Mouse (Mus musculus) myocyte (in vitro differentiated cells): Measurements from ENCODE around the gene Scamp5.

Experiments used
- CEBPB ChIP-seq: IDR thresholded peaks from 2 replicates; pipeline ENCODE4 v1.6.1; 2011; ENCODE audit warnings: mild to moderate bottlenecking, moderate library complexity; ENCODE audit not compliant: poor library complexity, insufficient read depth, severe bottlenecking
- E2F4 ChIP-seq: IDR thresholded peaks from one replicate; pipeline ENCODE4 v1.6.1; 2011; ENCODE audit warnings: mild to moderate bottlenecking, control low read depth, moderate library complexity; ENCODE audit not compliant: insufficient read depth
- MAX ChIP-seq: IDR thresholded peaks from one replicate; pipeline ENCODE4 v1.6.1; 2011; ENCODE audit warnings: low read depth, mild to moderate bottlenecking, control low read depth
- MYOG ChIP-seq, 3 experiments: IDR thresholded peaks; one replicate each; pipeline ENCODE4 v1.6.1; 2011; ENCODE audit warnings: control low read depth in 2 of 3, low read depth in 2 of 3, mild to moderate bottlenecking in 2 of 3; ENCODE audit not compliant: insufficient read length in 2 of 3, control insufficient read depth in 1 of 3, insufficient read depth in 1 of 3
- POLR2A ChIP-seq: IDR thresholded peaks from one replicate; pipeline ENCODE4 v1.6.1; 2011; ENCODE audit warnings: low read depth, mild to moderate bottlenecking, control low read depth, moderate library complexity; ENCODE audit not compliant: insufficient read length
- TCF12 ChIP-seq: IDR thresholded peaks from one replicate; pipeline ENCODE4 v1.6.1; 2011; ENCODE audit warnings: mild to moderate bottlenecking, control low read depth; ENCODE audit not compliant: poor library complexity, insufficient read depth, severe bottlenecking
- TCF3 ChIP-seq: IDR thresholded peaks from one replicate; pipeline ENCODE4 v1.6.1; 2011; ENCODE audit warnings: low read depth, control low read depth; ENCODE audit not compliant: insufficient read length
- USF1 ChIP-seq: IDR thresholded peaks from one replicate; pipeline ENCODE4 v1.6.1; 2011; ENCODE audit warnings: low read depth, mild to moderate bottlenecking, control low read depth, moderate library complexity

GRCm38 (mm10) chr9:57406395-57406794 is 61.5 kb downstream of the Scamp5 start:
- TF ChIP-seq MAX (no peak), POLR2A (no peak), TCF12 (no peak), E2F4 (no peak), MYOG (IDR thresholded peaks at IDR 0.05; ENCODE audit: control insufficient read depth in 1 of 3, insufficient read depth in 1 of 3, insufficient read length in 2 of 3, low read depth in 2 of 3) (no peak), CEBPB (no peak), TCF3 (no peak), USF1 (no peak)
